Mouse (Mus musculus) cerebral cortex, adult 2 months (tissue): ENCODE data around the gene Ccdc15.

Experiments used
- WGBS: fragments of 180-500 bp; shearing (Covaris S2); methylation state at CpG from one replicate; pipeline ENCODE4 v1.1.7; 2018; 5-methylcytosine and 5-hydroxymethylcytosine counted together

Gene Ccdc15

GRCm38 (mm10) chr9:37349050-37349449, 818 bp upstream of the Ccdc15 start:
- 89% methylated on average over 3 of the region's 3 CpGs for WGBS

- WGBS, result 16% methylated on average over 12 of the region's 12 CpGs
These were observed 846 bp downstream of the Ccdc15 start for GRCm38 (mm10) chr9:37347184-37347987.

DNA sequence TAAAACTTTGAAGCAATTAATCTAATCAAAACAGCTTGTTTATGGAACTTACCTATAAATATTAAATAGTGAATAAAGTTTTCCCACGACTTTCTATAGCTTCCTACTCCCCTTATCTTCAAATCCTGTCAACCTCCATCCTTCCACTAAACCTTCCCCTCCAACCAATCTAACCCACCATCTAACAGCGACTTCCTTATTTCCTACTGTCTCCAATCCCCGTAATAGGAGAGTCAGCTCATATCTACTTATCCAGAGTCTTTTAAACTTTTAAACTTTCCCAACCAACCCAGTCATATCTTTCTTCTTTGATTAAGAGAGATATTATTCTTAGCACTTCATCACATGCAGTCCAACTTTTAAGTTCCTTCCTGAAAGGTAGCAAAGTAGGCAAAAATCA, 2.8 kb downstream of the Ccdc15 start:
- WGBS, result 82% methylated on average over 3 of the region's 3 CpGs

GRCm38 (mm10) chr9:37329456-37329855, 18.8 kb downstream of the Ccdc15 start:
- 19% methylated on average over 3 of the region's 3 CpGs for WGBS

GRCm38 (mm10) chr9:37301720-37302119, 46.5 kb downstream of the Ccdc15 start:
- WGBS, result 89% methylated on average over 1 of the region's 1 CpGs

GRCm38 (mm10) chr9:37300501-37300900, 47.7 kb downstream of the Ccdc15 start:
- WGBS, result 69% methylated on average over 1 of the region's 1 CpGs

- 84% methylated on average over 2 of the region's 2 CpGs for WGBS
These were observed 81.6 kb downstream of the Ccdc15 start for GRCm38 (mm10) chr9:37266622-37267021.

DNA sequence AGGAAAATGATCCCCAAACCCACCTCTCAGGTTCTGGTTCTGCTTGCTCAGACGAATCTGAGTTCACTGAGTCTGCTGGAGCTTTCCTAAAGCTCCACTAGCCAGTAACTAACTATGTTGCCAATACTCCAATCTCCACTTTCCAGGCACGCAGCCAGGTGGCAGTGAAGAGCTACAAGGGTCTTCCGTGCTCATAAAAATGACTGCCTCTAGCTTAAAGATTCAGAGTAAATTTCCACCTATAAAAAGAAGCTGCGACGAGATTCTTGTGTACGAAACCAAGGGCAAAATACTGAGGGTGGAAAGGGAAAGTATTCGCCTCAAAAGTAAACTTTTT, 92.4 kb downstream of the Ccdc15 start:
- WGBS, result 14% methylated on average over 7 of the region's 7 CpGs

- 1% methylated on average over 38 of the region's 38 CpGs for WGBS
These were observed 92.9 kb downstream of the Ccdc15 start, which contains the start of gene Slc37a2 for GRCm38 (mm10) chr9:37255149-37255888. Slc37a2 (minus strand) TSS chr9:37255738.

DNA sequence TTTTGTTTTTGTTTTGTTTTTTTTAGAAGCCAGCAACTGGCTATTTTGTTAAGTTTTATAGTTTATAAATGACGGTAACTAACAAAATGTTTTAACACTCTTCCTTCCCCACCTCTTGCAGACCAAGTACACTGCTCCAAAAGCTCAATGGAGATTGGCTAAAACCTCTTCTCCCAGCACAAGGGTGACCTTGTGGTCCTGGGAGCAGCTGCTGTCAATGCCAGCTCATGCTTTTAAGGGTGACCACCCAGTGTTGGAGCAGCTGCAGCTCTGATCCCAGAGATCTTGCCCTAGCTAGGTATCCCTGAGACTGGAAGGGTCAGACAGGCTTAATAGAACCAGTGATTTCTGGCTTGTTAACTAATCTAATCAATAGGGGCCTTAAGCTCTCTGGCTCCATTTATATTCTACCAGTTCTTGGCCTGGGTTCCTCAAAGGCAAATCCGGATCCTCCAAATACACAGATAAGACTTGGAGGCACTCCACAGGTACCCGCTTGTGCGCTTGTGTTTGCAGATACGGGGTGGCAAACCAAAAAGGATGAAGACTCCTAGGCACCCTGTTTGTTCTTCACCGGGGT, 93.6 kb downstream of the Ccdc15 start:
- 19% methylated on average over 6 of the region's 6 CpGs for WGBS

GRCm38 (mm10) chr9:37250631-37251030, 97.6 kb downstream of the Ccdc15 start:
- 91% methylated on average over 6 of the region's 6 CpGs for WGBS

- 93% methylated on average over 3 of the region's 3 CpGs for WGBS
These were observed 98.3 kb downstream of the Ccdc15 start for GRCm38 (mm10) chr9:37249976-37250375.

- 49% methylated on average over 3 of the region's 3 CpGs for WGBS
These were observed 99.8 kb downstream of the Ccdc15 start for GRCm38 (mm10) chr9:37248381-37248906.

GRCm38 (mm10) chr9:37245810-37246209, 102.4 kb downstream of the Ccdc15 start:
- WGBS, result 95% methylated on average over 1 of the region's 1 CpGs

GRCm38 (mm10) chr9:37245404-37245803, 102.8 kb downstream of the Ccdc15 start:
- 80% methylated on average over 2 of the region's 2 CpGs for WGBS

GRCm38 (mm10) chr9:37244600-37244999, 103.6 kb downstream of the Ccdc15 start:
- WGBS, result 67% methylated on average over 1 of the region's 1 CpGs

DNA sequence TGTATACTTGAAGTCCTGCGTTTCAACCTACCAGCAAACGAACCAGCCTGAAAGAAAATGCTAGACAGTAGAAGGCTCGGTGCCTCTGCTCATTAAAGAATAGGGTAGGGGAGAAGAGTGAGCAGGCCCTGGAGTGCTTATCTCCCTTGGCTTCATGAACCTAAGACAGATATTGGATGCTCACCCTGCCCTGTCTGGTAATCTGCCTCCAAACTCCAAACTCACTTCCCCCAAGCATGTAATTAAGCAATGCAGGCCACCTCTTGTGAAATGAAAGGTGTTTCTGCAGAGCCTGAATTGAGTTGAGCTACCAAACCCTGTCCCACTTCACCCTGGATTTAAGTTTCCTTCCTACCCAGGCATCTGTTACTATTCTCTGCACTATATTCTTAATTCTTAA, 105.5 kb downstream of the Ccdc15 start:
- 80% methylated on average over 3 of the region's 3 CpGs for WGBS

GRCm38 (mm10) chr9:37235951-37236737, 112.1 kb downstream of the Ccdc15 start:
- WGBS, result 70% methylated on average over 4 of the region's 4 CpGs

GRCm38 (mm10) chr9:37232201-37233195, 115.7 kb downstream of the Ccdc15 start:
- 74% methylated on average over 22 of the region's 22 CpGs for WGBS

DNA sequence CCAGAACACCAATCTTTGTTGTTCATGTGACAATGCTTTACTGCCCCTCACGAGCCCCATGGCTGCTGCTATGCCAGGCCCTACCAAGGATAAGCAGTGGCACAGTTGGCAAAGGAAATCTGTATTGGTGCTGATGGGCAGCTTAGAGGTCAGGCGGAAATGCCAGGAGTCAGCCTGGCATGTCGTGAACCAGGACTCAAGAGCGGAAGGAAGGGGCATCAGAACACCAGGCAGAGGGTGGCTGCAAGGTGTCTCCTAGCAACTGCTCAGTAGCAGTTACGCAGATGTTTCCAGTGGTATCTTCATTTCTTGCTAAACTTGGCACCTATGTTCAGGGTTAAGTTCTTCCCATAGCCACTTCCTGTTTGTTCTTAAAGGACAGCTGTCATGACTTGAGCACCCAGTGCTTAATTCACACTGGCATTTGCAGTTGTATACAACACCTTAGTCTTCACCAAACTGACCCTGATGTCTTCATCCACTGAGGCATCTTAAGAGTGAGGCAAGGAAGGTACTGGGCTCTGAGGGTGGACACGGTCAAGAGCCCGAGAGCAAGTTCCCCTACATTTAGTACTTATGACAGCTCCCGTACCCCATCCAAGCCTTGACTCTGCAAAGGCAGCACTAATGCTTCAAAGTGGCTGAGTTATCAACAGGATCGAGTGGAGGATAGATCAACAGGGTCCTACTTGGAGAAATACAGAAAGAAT, 117.6 kb downstream of the Ccdc15 start:
- 92% methylated on average over 9 of the region's 9 CpGs for WGBS
